Mouse (Mus musculus): ENCODE measurements at regions not wholly inside any gene's neighbourhood (a gene's known extent, or its start where the extent isn't known, plus 50 kb on each side); places are given as distances from the start of the nearest gene placed in this dataset.

DNA sequence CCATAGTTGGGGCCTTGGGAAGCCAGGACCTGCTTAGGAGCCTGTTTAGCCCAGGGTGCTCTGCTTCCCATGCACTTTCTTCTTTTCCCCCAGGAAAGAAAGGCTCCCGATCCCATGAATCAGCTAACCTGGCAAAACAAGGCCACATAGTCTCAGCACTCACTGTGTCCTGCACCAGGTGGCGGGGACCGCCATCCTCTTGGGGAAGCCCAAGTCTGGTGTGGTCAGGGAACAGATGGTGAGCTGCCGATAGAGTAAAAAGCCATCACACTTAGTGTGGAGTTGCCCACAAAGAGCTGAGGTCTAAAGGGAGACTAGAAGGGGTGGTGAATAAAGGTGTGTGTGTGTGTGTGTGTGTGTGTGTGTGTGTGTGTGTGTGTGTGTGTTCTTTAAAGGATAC lies 57.0 kb upstream of the Lrpap1 start:
- DNase-seq (ENCODE audit: low spot score in 2 of 2): no peak

DNA sequence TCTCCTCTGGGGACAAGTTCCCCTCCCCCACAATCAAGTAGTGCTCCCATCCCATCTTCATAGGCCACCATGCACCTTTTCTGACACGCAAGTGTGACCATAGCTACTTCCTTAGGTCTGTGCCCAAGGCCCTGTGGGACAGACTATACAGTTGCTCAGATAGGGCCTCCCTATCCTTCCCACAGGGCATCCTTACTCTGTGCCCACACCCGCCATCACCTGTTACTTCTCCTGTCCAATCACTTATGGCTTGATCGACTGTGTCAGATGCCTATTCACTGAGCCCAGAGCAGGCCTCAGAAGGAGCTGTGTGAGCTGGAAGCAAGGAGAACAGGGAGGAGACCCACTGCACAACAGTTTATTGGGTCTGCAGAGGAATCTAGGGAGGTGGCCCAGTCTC lies 56.6 kb upstream of the Lrpap1 start:
- no peak for DNase-seq (ENCODE audit: low spot score in 2 of 2)

DNA sequence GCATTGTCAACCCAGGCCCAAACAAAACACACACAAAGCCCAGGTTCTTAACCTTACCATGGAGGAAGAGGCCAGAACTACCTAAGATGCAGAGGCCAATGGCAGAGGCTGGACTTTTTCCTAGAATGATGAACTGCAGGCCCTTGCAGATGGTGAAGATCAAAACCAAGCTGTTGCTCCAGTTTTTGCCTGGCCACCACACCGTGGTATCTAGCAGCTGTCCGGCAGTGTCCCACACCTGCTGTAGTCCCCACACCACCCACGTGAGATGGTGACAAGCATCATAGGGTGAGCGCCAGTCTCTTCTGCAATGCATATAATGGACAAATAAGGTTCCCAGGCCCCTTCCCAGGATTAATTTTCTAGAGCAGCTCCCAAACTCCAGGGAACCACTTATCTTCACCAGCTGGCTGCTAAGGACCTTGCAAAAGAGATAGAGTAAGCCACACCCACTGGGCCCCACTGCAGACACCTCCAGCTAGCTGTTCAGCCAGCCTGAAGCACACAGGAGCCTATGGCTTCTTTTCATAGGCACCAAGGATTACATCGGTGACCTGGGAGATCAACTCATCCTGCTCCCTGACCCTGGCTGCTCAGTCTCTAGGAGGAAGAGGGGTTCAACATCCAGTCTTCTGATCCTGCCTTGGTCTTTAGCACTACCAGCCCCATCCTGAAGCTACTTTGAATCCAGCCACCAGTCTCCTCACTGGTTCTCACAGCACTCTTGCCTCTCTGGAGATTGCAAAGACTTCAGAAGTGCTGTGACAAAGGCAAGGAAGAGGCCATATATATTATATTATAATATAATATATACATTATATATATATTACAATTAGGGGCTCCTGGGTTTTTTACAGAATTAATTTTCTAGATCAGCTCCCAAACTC lies 55.6 kb upstream of the Lrpap1 start:
- DNase-seq (ENCODE audit: low spot score in 2 of 2): no peak

DNA sequence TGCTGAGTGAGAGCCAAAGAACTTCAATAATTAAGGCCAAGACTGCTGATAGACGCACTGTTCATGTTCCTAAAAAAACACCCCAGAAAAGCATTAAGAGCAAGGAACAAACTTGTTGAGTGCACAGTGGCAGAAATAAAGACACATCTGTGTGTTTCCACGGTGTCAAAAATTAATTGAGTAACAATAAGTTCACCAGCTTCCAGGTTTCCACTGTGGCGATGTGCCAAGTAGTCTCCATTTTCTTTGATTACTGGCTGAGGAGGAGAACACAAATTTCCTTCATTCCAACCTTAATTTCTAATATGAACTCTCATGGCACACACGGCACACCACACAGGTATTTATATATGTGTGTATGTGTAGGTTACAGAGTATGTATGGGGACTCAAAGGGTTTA lies 54.3 kb upstream of the Lrpap1 start:
- no peak for DNase-seq (ENCODE audit: low spot score in 2 of 2)

DNA sequence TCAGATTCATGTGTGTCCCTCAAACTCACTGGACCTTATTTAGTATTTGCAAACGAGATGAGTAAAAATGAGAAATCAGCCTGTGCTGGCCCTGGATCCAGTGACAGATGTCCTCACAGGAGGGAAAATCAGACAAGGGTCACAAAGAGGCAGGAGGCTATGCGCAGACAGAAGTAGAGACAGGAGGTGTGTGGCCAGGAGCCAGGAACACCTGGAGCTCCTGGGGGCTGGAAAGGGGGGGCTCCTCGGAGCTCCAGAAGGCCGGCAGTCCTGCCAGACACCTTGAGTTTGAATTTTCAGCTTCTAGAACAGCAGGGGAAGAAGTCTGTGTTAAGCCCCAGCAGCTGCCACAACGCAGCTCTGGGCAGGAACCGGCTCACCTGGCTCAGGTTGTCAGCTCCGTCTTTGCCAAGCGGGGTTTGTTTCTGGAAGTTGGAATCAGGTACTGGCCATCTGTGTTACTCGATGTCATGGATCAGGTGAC lies 53.7 kb upstream of the Lrpap1 start:
- DNase-seq (ENCODE audit: low spot score in 2 of 2): no peak

DNA sequence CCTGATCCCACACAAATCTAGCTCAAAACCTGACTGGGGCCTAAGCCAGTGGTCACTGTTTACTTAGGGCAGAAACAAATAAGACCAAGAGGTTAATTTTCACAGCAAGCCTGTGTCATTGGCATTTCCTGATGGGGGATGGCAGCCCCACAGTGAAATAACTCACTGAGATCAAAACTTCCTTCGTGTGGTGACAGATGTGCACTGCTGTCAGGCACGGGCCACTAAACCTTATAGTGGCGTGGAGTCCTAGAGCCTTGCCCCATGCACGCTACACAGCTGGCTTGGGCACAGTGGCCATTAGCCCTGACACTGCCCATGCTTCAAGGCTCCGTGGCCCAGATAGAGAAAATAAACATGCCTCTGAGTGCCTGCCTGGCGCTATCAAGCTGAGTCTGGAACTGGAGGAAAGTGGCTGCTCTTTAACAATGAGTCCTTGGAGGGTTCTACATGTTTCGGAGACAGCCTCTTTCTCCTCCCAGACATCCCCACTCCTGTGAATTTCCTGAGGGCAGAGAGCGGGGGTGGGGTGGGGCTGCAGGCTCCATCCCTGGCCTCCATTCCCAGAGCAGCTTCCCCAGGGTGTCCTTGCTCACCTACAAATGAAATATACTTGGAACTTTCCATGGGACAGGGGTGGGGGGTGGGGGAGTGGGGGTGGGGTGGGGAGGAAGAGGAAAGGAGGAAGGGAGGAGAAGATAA lies 52.9 kb upstream of the Lrpap1 start:
- DNase-seq (ENCODE audit: low spot score in 2 of 2): no peak

DNA sequence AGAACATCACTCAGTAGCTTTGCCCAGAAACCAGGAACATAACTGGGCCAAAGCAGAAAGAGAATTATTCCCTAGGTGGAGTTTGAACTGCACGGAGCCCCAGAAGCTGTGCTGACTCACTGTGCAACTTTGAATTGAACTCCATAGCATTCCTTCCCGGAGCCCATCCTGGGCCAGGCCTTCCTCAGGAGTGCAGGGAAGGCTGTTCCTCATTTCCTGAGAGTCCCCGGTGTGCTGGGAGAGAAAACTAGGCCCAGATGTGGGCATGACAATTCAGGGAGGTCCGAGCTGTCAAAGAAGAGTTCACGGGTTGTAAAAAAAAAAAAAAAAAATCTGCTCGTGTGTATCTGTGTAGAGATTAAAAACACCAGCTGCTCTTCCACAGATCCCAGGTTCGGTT lies 50.8 kb upstream of the Lrpap1 start:
- no peak for DNase-seq (ENCODE audit: low spot score in 2 of 2)

DNA sequence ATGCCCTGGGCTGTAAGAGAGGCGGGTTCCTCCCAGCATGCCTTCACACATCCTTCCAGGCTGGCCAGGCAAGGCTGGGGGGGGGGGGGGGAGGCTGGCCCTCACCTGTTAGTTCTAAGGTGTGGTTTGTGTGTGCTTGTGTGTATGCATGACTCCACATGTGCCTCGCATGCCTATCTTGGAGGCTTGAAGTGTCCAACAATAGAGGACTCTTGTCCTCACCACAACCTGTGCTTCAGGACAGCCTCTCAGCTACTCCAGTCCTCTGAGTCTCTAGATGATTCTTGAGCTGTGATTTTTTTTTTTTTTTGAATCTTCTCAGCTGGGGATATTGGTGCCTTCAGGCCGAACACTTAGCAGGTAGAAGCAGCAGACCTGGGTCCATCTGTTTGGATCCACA lies 50.2 kb upstream of the Lrpap1 start:
- no peak for DNase-seq (ENCODE audit: low spot score in 2 of 2)

All from thymus, postnatal 10 days (tissue).